Comparison of ENCODE assay signal across 12 mouse cellular contexts in genomic region chr10:12809702-12810101, GRCm38 (mm10). TPM values are rescaled to one million over a fixed set of nuclear protein-coding genes. Genes with fewer than 3 reads are reported as not detected.
DNase-seq lines count a peak whose midpoint lies in the region; ATAC-seq and TF ChIP-seq lines count a peak whose summit lies in the region.
"Had no signal": no experiment of that assay in that cellular context is flagged by ENCODE, and none has a peak within 500 bp of the region (broad histone marks: within the 10 kb centered on the region; RNA-seq: fewer than 3 reads in every experiment).

No protein-coding gene starts in this region.

- peaks cover 83% of the 10 kb centered on the region for H3K79me2 ChIP-seq in myocyte (ENCODE audit: control insufficient read depth, insufficient read depth)

- H3K27ac ChIP-seq in heart, embryonic 12.5 days (ENCODE audit: poor library complexity, severe bottlenecking), result peak overlapping the region; percentile 28; the same call in 1 of the 2 replicates
- no peak overlapping the region for H3K27ac ChIP-seq in lung, embryonic 14.5 days (ENCODE audit: low read depth)
- H3K27ac ChIP-seq: embryonic facial prominence, embryonic 12.5 days; forebrain, embryonic 15.5 days; limb, embryonic 12.5 days; neural tube, embryonic 12.5 days had no signal

- no peaks in the 10 kb centered on the region for H3K36me3 ChIP-seq in heart, embryonic 12.5 days
- no peaks in the 10 kb centered on the region for H3K36me3 ChIP-seq in lung, embryonic 14.5 days (ENCODE audit: insufficient read depth)
- no peaks in the 10 kb centered on the region for H3K36me3 ChIP-seq in myocyte (ENCODE audit: control insufficient read depth, insufficient read depth)
- H3K36me3 ChIP-seq: embryonic facial prominence, embryonic 12.5 days; forebrain, embryonic 15.5 days; limb, embryonic 12.5 days; neural tube, embryonic 12.5 days had no signal

- 54% methylated on average over 3 of the region's 3 CpGs for WGBS in heart, embryonic 12.5 days
- WGBS in lung, embryonic 14.5 days, result 61% methylated on average over 3 of the region's 3 CpGs

- peaks cover 73% of the 10 kb centered on the region for H3K4me1 ChIP-seq in heart, embryonic 12.5 days (replicated peaks)
- H3K4me1 ChIP-seq in lung, embryonic 14.5 days (ENCODE audit: insufficient read depth), result no peaks in the 10 kb centered on the region
- H3K4me1 ChIP-seq: forebrain, embryonic 15.5 days had no signal

- no peak overlapping the region for H3K4me2 ChIP-seq in heart, embryonic 12.5 days
- no peak overlapping the region for H3K4me2 ChIP-seq in lung, embryonic 14.5 days
- H3K4me2 ChIP-seq in myocyte (ENCODE audit: low read depth), result peak overlapping the region; percentile 40
- H3K4me2 ChIP-seq: embryonic facial prominence, embryonic 12.5 days; forebrain, embryonic 15.5 days; limb, embryonic 12.5 days; neural tube, embryonic 12.5 days had no signal

- no peaks in the 10 kb centered on the region for H3K27me3 ChIP-seq in heart, embryonic 12.5 days (replicated peaks)
- H3K27me3 ChIP-seq in lung, embryonic 14.5 days (ENCODE audit: insufficient read depth, low read length), result no peaks in the 10 kb centered on the region
- no peaks in the 10 kb centered on the region for H3K27me3 ChIP-seq in myocyte (ENCODE audit: control insufficient read depth, insufficient read depth, insufficient read length)
- H3K27me3 ChIP-seq: embryonic facial prominence, embryonic 12.5 days; forebrain, embryonic 15.5 days; limb, embryonic 12.5 days; neural tube, embryonic 12.5 days had no signal

- TF ChIP-seq POLR2A in myocyte (IDR thresholded peaks at IDR 0.05; ENCODE audit: insufficient read length, low read depth), result no peak

- no peak overlapping the region for H3K4me3 ChIP-seq in heart, embryonic 12.5 days
- no peak overlapping the region for H3K4me3 ChIP-seq in lung, embryonic 14.5 days (ENCODE audit: low read depth, low read length)
- H3K4me3 ChIP-seq in myocyte, result no peak overlapping the region
- H3K4me3 ChIP-seq: embryonic facial prominence, embryonic 12.5 days; forebrain, embryonic 15.5 days; limb, embryonic 12.5 days; neural tube, embryonic 12.5 days had no signal

- H3ac ChIP-seq in myocyte (ENCODE audit: control insufficient read depth, insufficient read length), result no peak overlapping the region

- ATAC-seq in heart, embryonic 12.5 days (ENCODE audit: insufficient number of reproducible peaks, low FRiP score), result peak; percentile 34; the same call in 1 of the 2 replicates
- 0 out of 2 replicates have a peak, but pooled peaks have one; percentile 21 for ATAC-seq in lung, embryonic 14.5 days (ENCODE audit: insufficient read depth)
- ATAC-seq: forebrain, embryonic 15.5 days had no signal

- no peak for TF ChIP-seq CTCF in lung, embryonic 14.5 days (IDR thresholded peaks at IDR 0.05; ENCODE audit: low read depth)

- no peaks in the 10 kb centered on the region for H3K9me3 ChIP-seq in heart, embryonic 12.5 days (replicated peaks)
- no peaks in the 10 kb centered on the region for H3K9me3 ChIP-seq in lung, embryonic 14.5 days (ENCODE audit: low read depth, low read length)
- H3K9me3 ChIP-seq: embryonic facial prominence, embryonic 12.5 days; forebrain, embryonic 15.5 days; limb, embryonic 12.5 days; neural tube, embryonic 12.5 days had no signal

- no peak overlapping the region for H3K9ac ChIP-seq in heart, embryonic 12.5 days
- H3K9ac ChIP-seq in lung, embryonic 14.5 days, result no peak overlapping the region
- H3K9ac ChIP-seq: embryonic facial prominence, embryonic 12.5 days; forebrain, embryonic 15.5 days; limb, embryonic 12.5 days; neural tube, embryonic 12.5 days had no signal

- DNase-seq in heart, postnatal 4 days, result no peak
- DNase-seq in lung, embryonic 14.5 days, result peak; percentile 45
- DNase-seq in lung, postnatal 4 days, result no peak
- DNase-seq in embryo, embryonic 11.5 days (ENCODE audit: low read depth, low spot score), result peak; percentile 13
- no peak for DNase-seq in B cell, adult 2 months
- no peak for DNase-seq in right cerebral cortex, adult 18-20 months

TF ChIP-seq in myocyte, 11 proteins besides CTCF, POLR2A, EP300 and RAD21:
- no peak for TF ChIP-seq MYOG (IDR thresholded peaks at IDR 0.05; ENCODE audit: control insufficient read depth in 1 of 3, insufficient read depth in 1 of 3, insufficient read length in 2 of 3, low read depth in 2 of 3)
TF ChIP-seq in myocyte: peak in this region for 0.

RNA-seq across cellular contexts. Expression of gene Utrn, which starts 59.5 kb away (rescaled TPM):
- 66.8 and 69.2 TPM in 2 replicates for polyA plus RNA-seq in heart, embryonic 12.5 days (2016; fragmentation: Nextera tagmentation; extraction: Ambion mirVana)
- total RNA-seq in heart, postnatal 4 days (2021), result 100 to 1,000 TPM in 1 of 2 experiments, 10 to 100 TPM in 1; 95.0 to 104 TPM
- polyA plus RNA-seq in lung, embryonic 14.5 days (2014; fragmentation: Nextera tagmentation; extraction: Ambion mirVana), result 66.1 and 67.9 TPM in 2 replicates
- polyA plus RNA-seq in myocyte (2012; fragmentation: generic; extraction: Trizol), result 13.9 TPM

Comparison
In these comparisons a context has a peak if more than half of its experiments do, and no peak if none do; other contexts are left out.
1. DNase-seq: peak in lung, embryonic 14.5 days (single experiment) and embryo, embryonic 11.5 days (single experiment); none in heart, postnatal 4 days (single experiment), lung, postnatal 4 days (0 of 2), B cell, adult 2 months (0 of 2) and right cerebral cortex, adult 18-20 months (single experiment).